21 mouse cellular contexts compared by ENCODE assay signal in the genomic region with DNA sequence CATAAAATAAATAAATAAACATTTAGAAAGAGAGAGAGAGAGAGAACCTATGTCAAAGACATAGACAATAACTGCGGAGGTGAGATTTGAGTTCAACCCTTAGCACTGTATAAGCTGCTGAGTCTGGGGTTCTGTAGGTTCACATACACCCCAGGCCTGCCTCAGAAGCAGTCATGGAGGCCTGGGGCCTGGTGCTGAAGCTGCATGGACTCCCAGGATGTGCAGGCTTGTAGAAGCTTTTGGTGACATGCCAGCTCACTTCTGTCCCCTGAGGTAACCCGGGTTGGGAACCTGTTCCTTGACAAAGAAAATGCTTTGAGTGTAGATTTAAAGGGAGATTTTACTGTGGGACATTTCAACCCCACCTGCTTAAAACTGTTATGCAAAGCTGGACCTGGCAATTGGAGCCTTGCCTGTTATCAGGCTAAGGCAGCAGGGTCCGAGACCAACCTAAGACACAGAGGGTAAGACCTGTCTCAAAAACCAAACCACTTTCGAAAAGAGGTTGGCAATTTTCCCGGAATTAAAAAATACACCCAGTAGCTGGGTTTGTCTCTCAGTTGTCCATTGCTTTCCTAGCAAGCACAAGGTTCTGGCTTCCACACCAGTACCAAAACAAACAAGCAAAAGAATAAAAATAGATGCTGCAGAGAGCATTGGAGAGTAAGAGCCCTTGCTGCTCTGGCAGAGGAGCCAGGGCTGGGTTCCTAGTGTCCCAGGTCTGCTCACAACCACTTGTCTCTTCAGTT. TPM values are rescaled to one million over a fixed set of nuclear protein-coding genes. Genes with fewer than 3 reads are reported as not detected.
DNase-seq lines count a peak whose midpoint lies in the region; ATAC-seq and TF ChIP-seq lines count a peak whose summit lies in the region.
"Had no signal": no experiment of that assay in that cellular context is flagged by ENCODE, and none has a peak within 500 bp of the region (broad histone marks: within the 10 kb centered on the region; RNA-seq: fewer than 3 reads in every experiment).

No protein-coding gene starts in this region.

- no peak overlapping the region for H3K4me3 ChIP-seq in heart, embryonic 12.5 days
- H3K4me3 ChIP-seq in lung, embryonic 16.5 days (ENCODE audit: low read length), result no peak overlapping the region
- no peak overlapping the region for H3K4me3 ChIP-seq in embryonic fibroblast, embryonic 13.5 days (ENCODE audit: insufficient read depth, low read length)
- H3K4me3 ChIP-seq in small intestine, adult 2 months (ENCODE audit: low read depth, low read length), result no peak overlapping the region
- H3K4me3 ChIP-seq in hindbrain, embryonic 13.5 days, result no peak overlapping the region
- H3K4me3 ChIP-seq: forebrain, embryonic 10.5 days; layer of hippocampus, adult 2 months had no signal

- intact Hi-C loops in heart, postnatal 25 days (cut with DNase I), result no loop called here
- intact Hi-C loops in left cerebral cortex, postnatal 4 days (cut with DNase I), result no loop called here

- no peaks in the 10 kb centered on the region for H3K27me3 ChIP-seq in heart, embryonic 12.5 days (replicated peaks)
- no peaks in the 10 kb centered on the region for H3K27me3 ChIP-seq in lung, embryonic 16.5 days (ENCODE audit: control insufficient read depth, insufficient read depth, low read depth, low read length)
- no peaks in the 10 kb centered on the region for H3K27me3 ChIP-seq in small intestine, adult 2 months (ENCODE audit: control insufficient read depth, insufficient read depth, low read length)
- no peaks in the 10 kb centered on the region for H3K27me3 ChIP-seq in hindbrain, embryonic 13.5 days
- H3K27me3 ChIP-seq: Patski had no signal

- 64% methylated on average over 5 of the region's 5 CpGs for WGBS in heart, embryonic 12.5 days
- 50% methylated on average over 5 of the region's 5 CpGs for WGBS in lung, embryonic 16.5 days
- 65% methylated on average over 5 of the region's 5 CpGs for WGBS in small intestine, adult 2 months
- 88% methylated on average over 5 of the region's 5 CpGs for WGBS in hindbrain, embryonic 13.5 days

- H3K4me2 ChIP-seq in heart, embryonic 12.5 days, result no peak overlapping the region
- no peak overlapping the region for H3K4me2 ChIP-seq in lung, embryonic 16.5 days (ENCODE audit: low read depth, low read length)
- H3K4me2 ChIP-seq in hindbrain, embryonic 13.5 days, result no peak overlapping the region

- DNase-seq in heart, postnatal 25 days (ENCODE audit: low spot score), result no peak
- no peak for DNase-seq in lung, postnatal 25 days (ENCODE audit: low spot score)
- DNase-seq in left cerebral cortex, postnatal 4 days, result no peak
- DNase-seq: adrenal gland, postnatal 14 days; cerebellum, adult 11 months; cerebellum, postnatal 10 days; liver; lung, postnatal 10 days; right cerebral cortex, postnatal 25 days had no signal

- TF ChIP-seq POLR2A in embryonic fibroblast, embryonic 13.5 days (IDR thresholded peaks at IDR 0.05; ENCODE audit: low read depth, low read length), result no peak
- no peak for TF ChIP-seq POLR2A in small intestine, adult 2 months (IDR thresholded peaks at IDR 0.05; ENCODE audit: low read depth, low read length)

- no peak overlapping the region for H3K9ac ChIP-seq in heart, embryonic 12.5 days
- 0 out of 2 replicates have a peak overlapping the region, but pooled peaks have one; percentile 21 for H3K9ac ChIP-seq in lung, embryonic 16.5 days (ENCODE audit: low read length)
- H3K9ac ChIP-seq in hindbrain, embryonic 13.5 days, result no peak overlapping the region

- no peak for ATAC-seq in heart, embryonic 12.5 days (ENCODE audit: insufficient number of reproducible peaks, low FRiP score)
- no peak for ATAC-seq in lung, embryonic 16.5 days (ENCODE audit: low read depth)
- no peak for ATAC-seq in hindbrain, embryonic 13.5 days (ENCODE audit: low FRiP score)
- ATAC-seq: activated CD4-positive, CD25-positive, alpha-beta regulatory T cell, adult 4 months; hindbrain, embryonic 16.5 days; intestine, embryonic 16.5 days; Patski had no signal

- no peaks in the 10 kb centered on the region for H3K36me3 ChIP-seq in heart, embryonic 12.5 days
- no peaks in the 10 kb centered on the region for H3K36me3 ChIP-seq in lung, embryonic 16.5 days (ENCODE audit: control insufficient read depth, insufficient read depth, low read length)
- no peaks in the 10 kb centered on the region for H3K36me3 ChIP-seq in small intestine, adult 2 months (ENCODE audit: control insufficient read depth, insufficient read depth, low read length)
- H3K36me3 ChIP-seq in hindbrain, embryonic 13.5 days, result no peaks in the 10 kb centered on the region
- H3K36me3 ChIP-seq: forebrain, embryonic 10.5 days had no signal

- H3K4me1 ChIP-seq in heart, embryonic 12.5 days (replicated peaks), result peaks cover 49% of the 10 kb centered on the region
- H3K4me1 ChIP-seq in lung, embryonic 16.5 days (replicated peaks; ENCODE audit: control insufficient read depth, insufficient read depth, low read length), result peaks cover 39% of the 10 kb centered on the region
- H3K4me1 ChIP-seq in embryonic fibroblast, embryonic 13.5 days (ENCODE audit: control insufficient read depth, insufficient read depth, low read length), result peaks cover 26% of the 10 kb centered on the region
- peaks cover 27% of the 10 kb centered on the region; the same call in 1 of the 2 replicates for H3K4me1 ChIP-seq in small intestine, adult 2 months (ENCODE audit: control insufficient read depth, insufficient read depth, insufficient read length, low read length)
- peaks cover 11% of the 10 kb centered on the region for H3K4me1 ChIP-seq in hindbrain, embryonic 13.5 days (replicated peaks)

- 0 out of 2 replicates have a peak overlapping the region, but pooled peaks have one; percentile 9 for H3K27ac ChIP-seq in heart, embryonic 12.5 days (ENCODE audit: poor library complexity, severe bottlenecking)
- H3K27ac ChIP-seq in lung, embryonic 16.5 days (ENCODE audit: low read length), result peak overlapping the region; percentile 33; the same call in 1 of the 2 replicates
- peak overlapping the region; percentile 98; the same call in 1 of the 2 replicates for H3K27ac ChIP-seq in embryonic fibroblast, embryonic 13.5 days (ENCODE audit: insufficient read depth, low read length)
- H3K27ac ChIP-seq in small intestine, adult 2 months (ENCODE audit: insufficient read depth, low read depth, low read length), result 0 out of 2 replicates have a peak overlapping the region, but pooled peaks have one; percentile 12
- no peak overlapping the region for H3K27ac ChIP-seq in hindbrain, embryonic 13.5 days
- H3K27ac ChIP-seq: forebrain, embryonic 10.5 days; kidney, postnatal 0 days; layer of hippocampus, adult 2 months had no signal

- no peak for TF ChIP-seq CTCF in embryonic fibroblast, embryonic 13.5 days (IDR thresholded peaks at IDR 0.05; ENCODE audit: borderline replicate concordance, insufficient read depth, low read length)
- TF ChIP-seq CTCF in small intestine, adult 2 months (IDR thresholded peaks at IDR 0.05; ENCODE audit: extremely low read depth, insufficient read length, insufficient replicate concordance, low read depth, low read length), result no peak

- no peaks in the 10 kb centered on the region for H3K9me3 ChIP-seq in heart, embryonic 12.5 days (replicated peaks)
- no peaks in the 10 kb centered on the region for H3K9me3 ChIP-seq in lung, embryonic 16.5 days (ENCODE audit: control insufficient read depth, low read length)
- H3K9me3 ChIP-seq in hindbrain, embryonic 13.5 days, result no peaks in the 10 kb centered on the region
- H3K9me3 ChIP-seq: forebrain, embryonic 10.5 days had no signal

RNA-seq across cellular contexts. Expression of a gene that starts 10.4 kb away (rescaled TPM):
- 37.6 and 38.6 TPM in 2 replicates for polyA plus RNA-seq in heart, embryonic 12.5 days (2016; fragmentation: Nextera tagmentation; extraction: Ambion mirVana)
- 10 to 100 TPM; 21.7 to 39.7 TPM for total RNA-seq in heart, postnatal 25 days (2021)
- 21.9 and 31.7 TPM in 2 replicates for polyA plus RNA-seq in lung, embryonic 16.5 days (2015; fragmentation: Nextera tagmentation; extraction: Ambion mirVana)
- 82.6 and 120 TPM in 2 replicates for polyA plus RNA-seq in embryonic fibroblast, embryonic 13.5 days (2011; ENCODE audit: insufficient read length, low read depth, missing spikeins)
- 6.1 and 8.6 TPM in 2 replicates for polyA plus RNA-seq in small intestine, adult 2 months (2012; rRNA removed)
- 8.2 and 9.2 TPM in 2 replicates for polyA plus RNA-seq in hindbrain, embryonic 13.5 days (2015; fragmentation: Nextera tagmentation; extraction: Ambion mirVana)
- 1 to 10 TPM; 4.8 to 5.1 TPM for total RNA-seq in left cerebral cortex, postnatal 4 days (2021)

RNA-seq across cellular contexts. Expression of a gene that starts 12.0 kb away (rescaled TPM):
- polyA plus RNA-seq in heart, embryonic 12.5 days (2016; fragmentation: Nextera tagmentation; extraction: Ambion mirVana), result 78.2 and 80.2 TPM in 2 replicates
- 100 to 1,000 TPM; 125 to 141 TPM for total RNA-seq in heart, postnatal 25 days (2021)
- 57.8 and 65.1 TPM in 2 replicates for polyA plus RNA-seq in lung, embryonic 16.5 days (2015; fragmentation: Nextera tagmentation; extraction: Ambion mirVana)
- polyA plus RNA-seq in embryonic fibroblast, embryonic 13.5 days (2011; ENCODE audit: insufficient read length, low read depth, missing spikeins), result 66.3 and 78.7 TPM in 2 replicates
- 33.4 and 53.2 TPM in 2 replicates for polyA plus RNA-seq in small intestine, adult 2 months (2012; rRNA removed)
- polyA plus RNA-seq in hindbrain, embryonic 13.5 days (2015; fragmentation: Nextera tagmentation; extraction: Ambion mirVana), result 75.2 and 78.8 TPM in 2 replicates
- total RNA-seq in left cerebral cortex, postnatal 4 days (2021), result 100 to 1,000 TPM; 113 TPM

RNA-seq across cellular contexts. Expression of a gene that starts 27.0 kb away (rescaled TPM):
- polyA plus RNA-seq in heart, embryonic 12.5 days (2016; fragmentation: Nextera tagmentation; extraction: Ambion mirVana), result 743 and 773 TPM in 2 replicates
- total RNA-seq in heart, postnatal 25 days (2021), result 100 to 1,000 TPM; 102 to 103 TPM
- 877 and 940 TPM in 2 replicates for polyA plus RNA-seq in lung, embryonic 16.5 days (2015; fragmentation: Nextera tagmentation; extraction: Ambion mirVana)
- 856 and 947 TPM in 2 replicates for polyA plus RNA-seq in embryonic fibroblast, embryonic 13.5 days (2011; ENCODE audit: insufficient read length, low read depth, missing spikeins)
- 82.8 and 157 TPM in 2 replicates for polyA plus RNA-seq in small intestine, adult 2 months (2012; rRNA removed)
- polyA plus RNA-seq in hindbrain, embryonic 13.5 days (2015; fragmentation: Nextera tagmentation; extraction: Ambion mirVana), result 1,714 and 1,822 TPM in 2 replicates
- total RNA-seq in left cerebral cortex, postnatal 4 days (2021), result 1,000 to 10,000 TPM; 2,525 to 2,580 TPM

RNA-seq across cellular contexts. Expression of a gene that starts 30.2 kb away (rescaled TPM):
- 21.6 and 25.0 TPM in 2 replicates for polyA plus RNA-seq in heart, embryonic 12.5 days (2016; fragmentation: Nextera tagmentation; extraction: Ambion mirVana)
- 10 to 100 TPM; 11.8 to 14.6 TPM for total RNA-seq in heart, postnatal 25 days (2021)
- polyA plus RNA-seq in lung, embryonic 16.5 days (2015; fragmentation: Nextera tagmentation; extraction: Ambion mirVana), result 20.6 and 22.3 TPM in 2 replicates
- 30.4 and 31.8 TPM in 2 replicates for polyA plus RNA-seq in embryonic fibroblast, embryonic 13.5 days (2011; ENCODE audit: insufficient read length, low read depth, missing spikeins)
- polyA plus RNA-seq in small intestine, adult 2 months (2012; rRNA removed), result 1.7 and 3.2 TPM in 2 replicates
- polyA plus RNA-seq in hindbrain, embryonic 13.5 days (2015; fragmentation: Nextera tagmentation; extraction: Ambion mirVana), result 11.0 and 11.3 TPM in 2 replicates
- 10 to 100 TPM; 30.1 to 30.4 TPM for total RNA-seq in left cerebral cortex, postnatal 4 days (2021)

RNA-seq across cellular contexts. Expression of a gene that starts 50.0 kb away (rescaled TPM):
- 48.9 and 50.7 TPM in 2 replicates for polyA plus RNA-seq in heart, embryonic 12.5 days (2016; fragmentation: Nextera tagmentation; extraction: Ambion mirVana)
- 1 to 10 TPM; 2.3 to 2.8 TPM for total RNA-seq in heart, postnatal 25 days (2021)
- polyA plus RNA-seq in lung, embryonic 16.5 days (2015; fragmentation: Nextera tagmentation; extraction: Ambion mirVana), result 65.6 and 67.9 TPM in 2 replicates
- polyA plus RNA-seq in embryonic fibroblast, embryonic 13.5 days (2011; ENCODE audit: insufficient read length, low read depth, missing spikeins), result 9.8 and 15.5 TPM in 2 replicates
- polyA plus RNA-seq in small intestine, adult 2 months (2012; rRNA removed), result 9.3 and 15.9 TPM in 2 replicates
- 26.4 and 26.9 TPM in 2 replicates for polyA plus RNA-seq in hindbrain, embryonic 13.5 days (2015; fragmentation: Nextera tagmentation; extraction: Ambion mirVana)
- 1 to 10 TPM; 6.1 to 7.0 TPM for total RNA-seq in left cerebral cortex, postnatal 4 days (2021)
